Mouse (Mus musculus) urinary bladder, adult 2 months (tissue): ENCODE data around the gene Fbxo9. TPM values are rescaled to one million over a fixed set of nuclear protein-coding genes. Genes with fewer than 3 reads are reported as not detected.
A peak's percentile ranks its signal among the peaks of the same experiment; 100 is the strongest.

ENCODE experiments used
- DNase-seq: peaks from one replicate; pipeline ENCODE4 v3.0.0; 2022; ENCODE audit warnings: low spot score
- polyA plus RNA-seq: library from polyadenylated mRNA; depleted of rRNA; stranded (reverse); fragments of >200 nt; gene quantifications from 2 replicates; pipeline ENCODE4 v1.2.3, GENCODE M21; 2012; rRNA removed

Gene Fbxo9
- polyA plus RNA-seq, 1 experiment = 80.0 TPM

- DNase-seq = no peak
Observed at GRCm38 (mm10) chr9:78071626-78072025, 37.2 kb downstream of the Fbxo9 start.

- no peak for DNase-seq
Observed at GRCm38 (mm10) chr9:78070496-78070895, 38.4 kb downstream of the Fbxo9 start.

- no peak for DNase-seq
Observed at GRCm38 (mm10) chr9:78064121-78064520, 44.7 kb downstream of the Fbxo9 start.

GRCm38 (mm10) chr9:78062392-78062791 lies 46.5 kb downstream of the Fbxo9 start:
- DNase-seq = no peak

GRCm38 (mm10) chr9:78059525-78060120 lies 49.2 kb downstream of the Fbxo9 start:
- no peak for DNase-seq

- no peak for DNase-seq
Observed at GRCm38 (mm10) chr9:78054298-78054697, 54.6 kb downstream of the Fbxo9 start.

GRCm38 (mm10) chr9:78053821-78054220 lies 55.0 kb downstream of the Fbxo9 start:
- no peak for DNase-seq

GRCm38 (mm10) chr9:78051677-78052076 lies 57.2 kb downstream of the Fbxo9 start, which contains the start of gene Gcm1:
Gcm1 (plus strand) TSS chr9:78051924.
- DNase-seq = no peak

- DNase-seq = no peak
Observed at GRCm38 (mm10) chr9:78050452-78050970, 58.4 kb downstream of the Fbxo9 start.

GRCm38 (mm10) chr9:78046755-78047154 lies 62.1 kb downstream of the Fbxo9 start:
- no peak for DNase-seq

GRCm38 (mm10) chr9:78045171-78045570 lies 63.7 kb downstream of the Fbxo9 start:
- no peak for DNase-seq

- peak; percentile 58 for DNase-seq
Observed at GRCm38 (mm10) chr9:78038755-78039489, 69.9 kb downstream of the Fbxo9 start.

- no peak for DNase-seq
Observed at GRCm38 (mm10) chr9:78035831-78036230, 73.0 kb downstream of the Fbxo9 start.

GRCm38 (mm10) chr9:78035296-78035695 lies 73.6 kb downstream of the Fbxo9 start:
- no peak for DNase-seq

GRCm38 (mm10) chr9:78032930-78033329 lies 75.9 kb downstream of the Fbxo9 start:
- DNase-seq = no peak

Other genes starting within 250 kb of the Fbxo9 start
- gene Elovl5, start 191.7 kb downstream of the Fbxo9 start, polyA plus RNA-seq = 59.3 and 70.3 TPM in 2 replicates
- gene Gcm1, start 57.1 kb downstream of the Fbxo9 start, polyA plus RNA-seq = not detected in 2 replicates
- 18.2 and 20.5 TPM in 2 replicates for gene Ick, start 127 bp upstream of the Fbxo9 start, polyA plus RNA-seq
- gene Gsta4, start 73.7 kb upstream of the Fbxo9 start, polyA plus RNA-seq = 1,883 and 2,290 TPM in 2 replicates
- 6.8 and 7.6 TPM in 2 replicates for gene Gsta1, start 121.6 kb upstream of the Fbxo9 start, polyA plus RNA-seq
- gene Gm3776, start 148.1 kb upstream of the Fbxo9 start, polyA plus RNA-seq = 4.0 and 4.5 TPM in 2 replicates
- gene Gm10639, start 180.9 kb upstream of the Fbxo9 start, polyA plus RNA-seq = 0.28 and 0.44 TPM in 2 replicates
- gene Omt2a, start 205.7 kb upstream of the Fbxo9 start, polyA plus RNA-seq = not detected in 2 replicates
- not detected in 2 replicates for gene Omt2b, start 218.5 kb upstream of the Fbxo9 start, polyA plus RNA-seq
- gene Gsta2, start 246.7 kb upstream of the Fbxo9 start, polyA plus RNA-seq = 27.0 and 28.7 TPM in 2 replicates